Mouse (Mus musculus): ENCODE measurements around the gene Asphd2.
"Not testable (repeated sequence)": the region's sequence is repeated elsewhere in the genome, so short reads cannot be mapped to it uniquely, and the experiment has no call there.

Asphd2 gene

DNA sequence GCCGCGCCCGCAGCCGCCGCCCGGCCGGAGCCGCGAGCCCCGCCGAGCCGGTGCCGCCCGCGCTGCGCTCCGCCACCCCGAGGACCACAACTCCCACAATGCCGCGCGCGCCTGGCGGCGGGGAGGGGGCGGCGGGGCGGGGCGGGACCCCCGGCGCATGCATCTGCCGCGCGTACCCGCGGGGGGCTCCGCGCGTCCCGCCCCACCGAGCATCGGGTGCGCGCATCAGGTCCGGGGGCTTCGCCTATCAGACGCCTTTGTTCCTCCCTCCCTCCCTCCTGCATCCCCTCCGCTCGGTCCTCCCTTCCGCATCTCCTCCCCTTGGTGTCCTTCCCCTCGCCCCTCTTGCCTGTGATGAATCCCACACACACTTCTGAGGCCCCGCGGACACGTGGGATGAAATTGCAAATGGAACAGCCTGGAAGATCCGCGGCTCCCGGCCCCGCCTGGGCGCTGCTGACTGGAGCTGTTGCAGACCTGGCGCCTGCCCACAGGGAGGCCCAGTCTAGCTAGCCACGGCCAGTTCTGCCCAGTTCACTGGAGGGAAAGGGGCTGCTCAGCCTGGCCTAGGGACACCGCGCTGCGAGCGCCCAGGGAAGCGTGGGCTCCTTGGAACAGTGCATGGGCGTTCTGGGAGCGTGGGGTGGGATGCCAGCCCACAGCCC, at the start of gene Asphd2:
Gene Asphd2, minus strand, starts transcription at position 88 of the 665 bp plus-strand sequence.
- peak; percentile 64 for ATAC-seq (ENCODE audit: low TSS enrichment)

DNA sequence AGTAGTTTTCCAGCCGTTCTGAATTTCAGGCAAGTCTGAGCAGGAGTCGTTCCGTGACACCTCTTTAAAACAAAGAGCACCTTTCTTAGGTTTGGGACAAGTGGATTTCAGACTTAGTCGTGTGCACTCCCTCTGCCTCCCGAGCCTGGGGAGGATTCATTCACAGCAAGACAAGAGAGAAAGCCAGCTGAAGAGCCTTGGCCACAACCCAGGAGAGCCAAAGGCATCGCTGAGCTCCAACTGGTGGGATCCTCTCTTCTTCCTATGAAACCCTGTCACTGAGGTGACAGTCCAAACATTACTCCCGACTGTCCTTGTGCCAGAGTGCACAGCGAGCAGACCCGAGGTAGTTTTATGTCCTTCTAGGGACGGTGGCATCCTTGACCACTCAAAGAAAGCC, 43.9 kb upstream of the Asphd2 start:
- ATAC-seq (ENCODE audit: low TSS enrichment) = no peak

DNA sequence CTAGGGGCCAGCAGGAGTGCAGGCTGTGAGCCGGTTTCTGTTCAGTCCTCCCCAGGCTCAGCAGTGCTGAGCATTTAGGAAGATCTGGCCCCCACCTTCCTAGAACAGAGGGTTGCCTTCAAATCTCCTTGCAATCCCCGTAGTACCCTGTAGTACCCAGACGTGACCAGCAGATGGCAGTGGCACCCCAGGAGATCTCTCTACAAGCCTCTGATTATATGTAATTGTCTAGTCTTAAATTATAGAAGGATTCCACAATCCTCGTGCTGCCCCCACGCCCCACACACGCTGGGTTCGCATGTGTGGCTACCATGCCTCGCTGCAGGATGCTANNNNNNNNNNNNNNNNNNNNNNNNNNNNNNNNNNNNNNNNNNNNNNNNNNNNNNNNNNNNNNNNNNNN, 38.3 kb upstream of the Asphd2 start:
- peak; percentile 44 for ATAC-seq (ENCODE audit: low TSS enrichment)

DNA sequence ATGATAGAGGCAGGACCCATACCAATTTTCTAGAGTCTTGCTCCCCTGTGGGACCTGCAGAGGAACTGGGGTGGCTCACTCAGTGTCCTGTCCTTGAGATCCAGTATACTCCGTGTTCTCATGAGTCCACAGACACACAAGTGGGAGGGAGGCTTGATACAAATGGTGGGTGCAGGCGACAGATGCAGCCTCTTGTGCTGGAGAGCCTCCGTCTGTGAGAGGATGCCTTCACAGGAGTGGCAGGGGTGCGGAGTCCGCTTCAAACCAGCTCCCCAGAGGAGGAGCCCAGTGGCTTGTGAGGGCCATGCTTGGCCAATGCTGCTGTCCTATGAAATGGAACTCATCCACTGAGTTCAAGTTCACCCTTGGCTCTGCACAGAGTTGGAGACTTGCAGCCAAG, 37.4 kb upstream of the Asphd2 start:
- ATAC-seq (ENCODE audit: low TSS enrichment) = peak; percentile 48

DNA sequence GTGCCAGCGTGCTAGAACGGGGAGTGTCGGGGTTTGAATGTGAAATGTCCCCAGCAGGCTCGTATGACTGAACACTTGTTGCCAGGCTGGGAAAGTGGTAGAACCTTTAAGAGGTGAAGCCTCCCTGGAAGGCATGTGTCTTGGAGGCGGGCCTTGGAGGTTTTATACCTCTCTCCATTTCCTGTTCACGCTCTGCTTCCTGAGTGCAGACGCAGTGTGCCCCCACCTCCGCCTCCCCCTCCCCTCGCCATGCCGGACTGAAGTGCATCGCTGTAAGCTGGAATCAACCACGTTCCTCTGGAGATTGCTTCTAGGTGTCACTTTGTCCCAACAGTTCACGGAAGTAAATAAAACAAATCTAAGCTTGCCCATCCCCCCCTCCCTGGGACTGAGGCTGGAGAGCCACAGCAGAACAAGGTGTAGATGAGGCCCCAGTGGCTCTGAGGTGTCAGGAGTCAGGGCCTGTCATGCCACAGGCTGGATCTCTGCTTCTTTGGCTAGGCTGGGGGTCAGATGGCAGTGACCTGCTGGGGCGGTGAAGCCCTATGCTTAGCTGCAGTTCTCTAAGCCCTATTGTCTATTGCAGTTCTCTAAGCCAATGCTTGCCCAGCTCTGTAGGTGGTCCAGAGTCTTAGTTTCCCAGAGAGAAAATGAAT, 36.6 kb upstream of the Asphd2 start:
- no peak for ATAC-seq (ENCODE audit: low TSS enrichment)

DNA sequence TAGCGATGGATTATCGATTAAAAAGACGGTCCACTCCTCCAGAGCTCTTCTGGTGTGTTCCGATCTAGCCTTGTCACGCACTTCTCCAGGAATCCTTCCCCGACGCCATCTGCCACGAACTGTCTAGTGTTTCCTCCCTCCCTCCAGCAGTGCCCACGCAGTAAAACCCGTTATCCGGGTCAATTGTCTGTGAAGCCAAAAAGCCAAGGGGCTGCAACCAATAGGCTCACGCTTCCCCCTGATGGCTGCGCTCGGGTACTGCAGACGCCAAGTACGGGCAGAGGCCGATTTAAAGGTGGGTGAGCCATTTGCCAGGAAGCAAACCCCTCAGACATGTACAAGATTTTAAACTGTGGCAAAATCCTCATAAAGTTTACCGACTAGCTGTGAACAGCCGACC, 34.3 kb upstream of the Asphd2 start:
- 0 out of 2 replicates have a peak, but pooled peaks have one; percentile 16 for ATAC-seq (ENCODE audit: low TSS enrichment)

DNA sequence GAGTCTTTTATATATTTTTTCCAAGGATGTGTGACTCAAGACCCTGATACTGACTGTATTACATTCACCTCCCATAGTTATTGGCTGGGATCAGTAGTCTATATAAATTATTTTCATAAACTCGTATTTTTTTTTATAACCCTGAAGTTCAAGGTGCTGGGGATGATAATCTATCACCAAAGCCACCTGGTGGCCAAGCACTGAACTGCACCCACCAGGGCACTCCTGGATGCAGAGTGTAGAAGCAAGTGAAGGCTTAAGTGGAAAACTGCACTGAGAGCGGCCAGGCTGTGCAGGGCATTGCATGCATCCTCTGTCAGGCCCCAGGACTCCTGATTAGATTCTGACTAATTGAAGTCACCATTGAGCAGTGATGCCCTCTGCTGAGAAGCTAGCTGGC, 32.6 kb upstream of the Asphd2 start:
- ATAC-seq (ENCODE audit: low TSS enrichment) = no peak

DNA sequence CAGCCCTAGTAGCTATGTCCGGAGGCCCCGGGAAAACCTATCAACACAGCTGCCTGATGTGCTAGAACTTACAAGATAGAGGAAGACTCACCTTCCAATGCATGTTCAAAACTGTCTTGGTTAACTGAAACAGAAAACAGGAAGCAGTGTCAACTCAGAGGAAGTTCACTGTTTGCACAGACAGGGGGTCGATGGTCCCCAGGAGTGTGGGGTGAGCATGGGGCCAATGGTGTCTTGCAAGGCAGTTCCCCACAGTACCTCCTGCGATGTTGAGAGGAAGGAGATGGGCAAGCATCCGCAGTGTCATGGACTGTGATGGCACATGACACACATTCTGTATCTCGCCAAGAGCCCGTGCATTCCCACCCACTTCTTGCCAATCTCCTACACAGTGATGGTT, 32.0 kb upstream of the Asphd2 start:
- ATAC-seq (ENCODE audit: low TSS enrichment) = no peak

DNA sequence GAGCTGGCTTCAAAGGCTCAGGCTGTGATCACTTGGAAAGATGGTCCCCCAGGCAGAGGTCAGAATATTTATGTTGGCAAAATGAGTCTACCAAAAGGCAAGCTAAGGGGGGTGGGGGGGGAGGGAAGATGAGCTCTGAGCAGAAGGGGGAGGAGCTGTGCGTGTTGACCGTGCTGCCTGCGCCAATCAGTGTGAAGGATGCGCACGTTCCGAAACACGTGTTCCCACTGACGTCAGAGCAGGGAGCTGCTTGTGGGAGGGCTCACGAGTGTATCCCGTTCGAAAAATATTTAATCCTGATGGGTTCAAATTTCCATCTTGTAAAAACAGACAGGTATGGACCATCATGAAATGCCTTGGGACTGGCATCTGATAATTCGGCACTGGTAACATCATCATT, 24.9 kb upstream of the Asphd2 start:
- no peak for ATAC-seq (ENCODE audit: low TSS enrichment)

DNA sequence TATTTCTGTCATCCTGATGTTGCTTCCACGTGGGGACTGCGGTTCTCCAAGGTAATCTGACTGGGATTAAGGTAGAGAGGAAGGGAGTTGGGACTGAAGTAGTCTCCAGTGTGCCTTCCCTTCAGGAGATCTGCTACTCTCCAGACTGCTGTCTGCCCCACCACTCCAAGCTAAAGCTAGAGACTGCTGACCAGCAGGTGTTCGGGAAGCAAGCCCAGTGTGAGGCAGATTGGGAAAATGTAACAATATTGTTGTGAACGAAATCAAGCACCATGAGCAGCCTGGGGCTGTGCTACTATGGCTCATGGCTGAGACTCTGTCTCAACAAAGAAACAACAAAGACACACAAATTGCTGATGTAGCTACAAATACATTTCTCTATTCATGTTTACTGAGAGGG, 23.4 kb upstream of the Asphd2 start:
- ATAC-seq (ENCODE audit: low TSS enrichment) = peak; percentile 30; the same call in 1 of the 2 replicates

DNA sequence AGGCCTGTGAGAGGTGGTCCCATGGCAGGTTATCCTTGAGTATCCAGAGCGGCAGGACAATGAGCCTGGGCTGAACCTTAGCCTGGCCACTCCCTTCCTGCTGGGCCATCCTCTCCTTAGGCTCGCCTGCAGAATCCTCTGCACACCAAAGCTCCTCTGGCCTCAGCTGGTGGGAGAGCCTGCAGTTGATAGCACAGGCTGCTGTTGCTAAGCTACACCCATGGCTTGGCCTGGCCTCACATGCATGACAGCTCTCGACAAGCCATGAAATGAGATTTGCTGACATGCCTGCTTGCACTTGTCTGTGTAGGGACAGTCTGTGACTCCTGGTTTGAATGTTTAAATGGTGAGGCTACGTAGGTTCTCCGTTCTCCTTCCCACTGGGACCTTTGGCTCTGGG, 22.0 kb upstream of the Asphd2 start:
- 0 out of 2 replicates have a peak, but pooled peaks have one; percentile 5 for ATAC-seq (ENCODE audit: low TSS enrichment)

DNA sequence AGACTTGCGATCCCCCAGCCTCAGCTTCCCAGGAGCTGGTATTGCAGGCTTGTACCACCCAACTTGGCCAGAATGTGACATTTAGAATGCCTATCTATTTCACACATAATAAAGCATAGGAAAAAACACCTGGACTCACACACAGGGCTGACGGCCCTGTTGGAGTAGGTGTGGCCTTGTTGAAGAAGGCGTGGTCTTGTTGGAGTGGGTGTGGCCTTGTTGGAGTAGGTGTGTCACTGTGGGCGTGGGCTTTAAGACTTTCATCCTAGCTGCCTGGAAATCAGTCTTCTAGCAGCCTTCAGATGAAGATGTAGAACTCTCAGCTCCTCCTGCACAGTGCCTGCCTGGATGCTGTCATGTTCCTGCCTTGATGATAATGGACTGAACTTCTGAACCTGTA, 18.1 kb upstream of the Asphd2 start:
- not testable (repeated sequence) for ATAC-seq (ENCODE audit: low TSS enrichment)

DNA sequence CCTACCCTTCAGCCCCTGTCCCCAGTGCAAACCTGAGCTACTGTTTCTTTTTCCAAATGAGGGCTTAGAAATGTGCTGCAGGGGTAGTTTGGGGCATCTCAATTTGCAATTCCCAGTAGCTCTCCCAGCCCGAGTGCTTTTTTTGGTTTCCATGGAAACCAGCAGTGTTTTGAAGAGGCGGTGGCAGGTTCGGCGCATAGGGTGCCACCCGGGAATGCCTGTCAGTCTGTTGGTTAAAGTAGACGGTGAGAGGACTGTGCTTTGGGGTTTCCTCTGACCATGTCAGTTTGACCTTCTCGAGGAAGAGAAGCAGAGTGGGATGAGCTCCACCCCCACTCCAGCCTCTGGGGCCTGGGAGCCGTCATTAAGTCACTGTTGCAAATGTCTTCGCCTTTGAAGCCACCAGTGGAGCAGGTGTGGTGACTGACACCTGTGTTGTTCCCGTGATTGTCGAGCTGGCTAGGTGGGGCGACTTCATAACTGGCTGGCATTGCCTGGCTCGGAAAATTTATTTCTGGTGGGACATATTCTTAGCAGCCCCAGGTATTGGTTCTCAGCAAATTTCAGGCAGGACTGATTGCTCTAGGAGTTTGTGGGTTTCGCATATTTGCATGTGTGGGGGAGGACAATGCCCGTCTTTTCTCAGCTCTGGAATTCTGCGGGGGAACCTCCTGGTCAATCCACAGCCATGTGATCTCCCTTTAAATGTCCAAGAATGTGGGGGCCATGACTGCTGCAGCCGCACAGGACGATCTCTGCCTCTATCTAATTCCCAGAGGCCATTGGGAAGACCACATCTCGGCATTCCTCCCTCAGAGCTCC, 17.1 kb upstream of the Asphd2 start:
- ATAC-seq (ENCODE audit: low TSS enrichment) = peak; percentile 75

DNA sequence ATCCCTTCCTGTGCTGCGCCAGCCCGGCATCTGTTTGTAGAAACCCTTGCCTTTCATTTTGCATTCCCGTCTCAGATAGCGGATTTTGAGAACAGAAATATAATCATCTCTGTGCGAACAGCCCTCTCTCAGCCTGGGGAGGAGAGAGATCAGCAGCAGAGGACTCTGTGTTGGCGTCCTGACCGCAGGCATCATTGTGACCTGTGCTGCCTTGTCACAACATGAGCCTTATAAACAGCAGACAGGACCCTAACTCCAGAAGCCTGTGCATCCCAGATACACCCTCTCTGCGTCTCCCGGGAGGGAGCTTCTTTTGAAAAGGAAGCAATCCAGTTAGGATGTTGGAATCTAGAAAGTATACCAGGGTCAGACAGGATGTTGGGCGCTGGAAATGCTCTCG, 16.4 kb upstream of the Asphd2 start:
- peak; percentile 27; the same call in 1 of the 2 replicates for ATAC-seq (ENCODE audit: low TSS enrichment)

DNA sequence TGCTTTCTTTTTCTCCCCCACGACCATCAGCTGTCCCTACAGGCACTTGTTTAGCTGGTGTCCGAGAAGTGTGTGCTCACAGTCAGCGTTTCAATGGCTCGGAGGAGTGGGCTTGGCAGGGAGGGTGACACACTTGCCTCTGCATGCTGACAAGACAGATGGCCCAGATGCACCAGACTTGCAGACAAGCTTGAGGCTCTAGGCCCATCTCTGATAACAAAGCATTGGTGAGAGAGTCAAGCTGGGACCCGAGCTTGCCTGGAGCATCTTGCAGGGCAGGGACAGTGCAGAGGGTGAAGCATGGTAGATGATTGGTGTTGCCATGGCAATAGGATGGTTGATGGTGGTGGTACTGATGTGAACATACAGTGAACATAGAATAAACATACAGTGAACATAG, 14.6 kb upstream of the Asphd2 start:
- ATAC-seq (ENCODE audit: low TSS enrichment) = no peak

DNA sequence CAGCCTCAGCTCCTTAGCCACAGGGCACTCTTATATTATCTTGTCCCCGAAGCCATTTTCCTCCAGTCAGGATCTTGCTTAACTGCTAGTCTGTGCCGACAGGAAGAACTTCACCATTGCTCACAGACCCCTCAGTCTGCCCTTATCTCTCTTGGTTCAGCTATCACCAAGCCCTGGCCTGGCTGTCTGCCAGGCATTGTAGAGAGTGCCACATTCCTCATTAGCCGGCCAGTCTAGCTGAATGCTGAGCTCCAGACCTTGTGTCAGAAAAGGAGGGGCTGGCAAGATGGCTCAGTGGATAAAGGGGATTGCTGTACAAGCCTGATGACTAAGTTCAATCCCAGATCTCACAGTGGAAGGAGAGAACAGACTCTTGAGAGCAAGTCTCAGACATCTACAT, 11.4 kb upstream of the Asphd2 start:
- ATAC-seq (ENCODE audit: low TSS enrichment) = no peak

DNA sequence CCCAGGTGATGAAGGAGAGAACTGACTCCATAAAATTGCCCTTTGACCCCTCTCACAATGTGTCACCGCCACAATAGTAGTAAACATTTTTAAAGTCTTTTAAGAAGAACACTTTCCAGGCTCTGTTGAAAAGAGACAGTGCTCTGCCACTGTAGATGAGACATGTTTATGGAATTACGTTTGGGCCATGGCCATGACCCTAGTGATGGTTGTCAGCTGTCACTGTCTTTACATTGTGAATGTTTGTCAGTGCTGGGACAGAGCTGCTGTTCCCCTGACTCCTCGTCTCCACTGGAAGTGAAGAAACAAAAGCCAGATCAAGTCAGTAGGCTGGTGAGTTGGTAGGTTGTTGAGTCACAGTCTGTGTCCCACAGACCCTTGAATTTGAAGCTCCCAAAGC, 7.8 kb upstream of the Asphd2 start:
- no peak for ATAC-seq (ENCODE audit: low TSS enrichment)

DNA sequence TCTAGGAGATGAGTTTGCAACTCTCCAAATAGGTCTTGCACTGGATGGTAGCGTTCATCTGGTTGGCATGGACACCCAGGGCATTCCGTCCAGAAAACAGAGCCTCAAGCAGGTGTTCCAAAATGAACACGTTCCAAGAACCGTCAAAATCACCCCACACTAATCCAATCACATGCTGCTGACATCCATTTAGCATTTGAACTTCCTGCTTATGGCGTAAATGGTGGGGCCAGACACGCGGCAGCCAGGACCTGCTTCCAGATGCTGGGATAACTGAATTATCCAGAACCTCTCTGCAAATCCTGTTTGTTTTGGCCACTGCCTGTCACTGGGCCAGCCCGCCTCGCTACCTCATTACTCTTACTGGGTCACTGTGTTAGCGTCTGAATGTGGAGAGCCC, 4.6 kb upstream of the Asphd2 start:
- no peak for ATAC-seq (ENCODE audit: low TSS enrichment)

DNA sequence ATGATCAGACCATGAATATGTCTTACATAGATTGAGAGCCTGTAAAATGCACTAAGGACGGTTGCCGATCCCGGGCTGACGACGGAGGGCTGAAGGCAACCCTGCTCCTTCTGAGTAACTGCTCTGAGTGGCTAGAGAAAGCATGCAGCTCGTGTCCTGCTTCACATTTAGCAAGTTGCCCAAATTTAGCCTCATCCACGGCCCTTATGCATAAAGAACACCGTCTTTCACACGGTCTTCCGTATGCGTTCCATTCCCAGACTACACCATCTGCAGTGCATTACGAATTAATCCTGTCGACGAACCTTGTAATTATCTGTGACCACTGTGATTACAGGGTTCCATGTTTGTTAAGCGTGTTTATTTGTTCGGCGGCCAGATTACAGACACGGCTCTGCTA, 1.4 kb upstream of the Asphd2 start:
- ATAC-seq (ENCODE audit: low TSS enrichment) = no peak

DNA sequence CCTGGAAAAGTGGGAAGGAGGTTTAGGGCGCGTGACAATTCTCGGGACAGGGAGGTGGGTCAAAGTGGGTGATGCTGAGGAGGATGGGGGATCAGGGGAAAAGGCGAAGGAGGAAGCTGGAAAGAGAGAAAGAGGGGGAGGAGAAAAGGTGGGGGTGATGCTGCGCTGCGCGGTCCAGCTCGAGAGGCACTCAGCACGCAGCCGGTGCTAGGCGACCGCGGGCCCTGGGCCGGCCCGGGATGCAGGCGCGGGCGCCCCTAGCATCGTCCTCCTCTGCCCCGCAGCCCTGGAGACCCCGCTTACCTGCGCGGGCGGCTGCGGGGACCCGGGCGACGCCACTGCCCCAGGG, 277 bp downstream of the Asphd2 start:
- no peak for ATAC-seq (ENCODE audit: low TSS enrichment)

DNA sequence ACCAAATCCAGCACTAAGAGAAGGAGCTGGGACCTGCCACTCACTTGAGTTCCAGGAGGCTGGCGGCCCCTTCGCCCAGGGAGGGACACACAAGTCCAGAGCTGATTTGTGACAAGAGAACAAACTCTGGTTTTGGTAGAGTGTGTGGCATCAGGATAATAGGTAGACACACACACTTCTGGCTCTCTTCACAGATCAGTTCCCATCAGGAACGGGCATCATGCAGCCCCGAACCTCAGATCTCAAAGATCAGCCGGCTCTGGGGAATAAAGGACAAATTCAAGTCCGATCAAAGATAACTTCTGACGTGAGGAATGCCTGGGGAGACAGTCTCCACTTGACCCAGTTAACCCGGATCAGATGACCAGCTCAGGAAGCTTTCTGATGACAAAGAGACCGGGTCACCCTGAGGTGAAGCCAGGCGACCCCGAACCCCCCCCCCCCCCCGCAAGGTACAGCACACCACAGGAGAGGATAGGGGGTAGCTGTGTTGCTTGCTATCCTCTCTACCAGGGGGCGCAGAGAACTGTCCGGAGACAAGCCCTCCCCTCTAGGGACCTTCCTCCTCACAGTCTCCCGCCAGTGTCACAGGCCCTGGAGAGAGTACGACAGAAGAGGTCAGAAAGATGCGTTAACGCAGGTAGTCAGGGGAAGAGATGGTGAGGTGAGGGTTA, 788 bp downstream of the Asphd2 start:
- ATAC-seq (ENCODE audit: low TSS enrichment) = no peak

DNA sequence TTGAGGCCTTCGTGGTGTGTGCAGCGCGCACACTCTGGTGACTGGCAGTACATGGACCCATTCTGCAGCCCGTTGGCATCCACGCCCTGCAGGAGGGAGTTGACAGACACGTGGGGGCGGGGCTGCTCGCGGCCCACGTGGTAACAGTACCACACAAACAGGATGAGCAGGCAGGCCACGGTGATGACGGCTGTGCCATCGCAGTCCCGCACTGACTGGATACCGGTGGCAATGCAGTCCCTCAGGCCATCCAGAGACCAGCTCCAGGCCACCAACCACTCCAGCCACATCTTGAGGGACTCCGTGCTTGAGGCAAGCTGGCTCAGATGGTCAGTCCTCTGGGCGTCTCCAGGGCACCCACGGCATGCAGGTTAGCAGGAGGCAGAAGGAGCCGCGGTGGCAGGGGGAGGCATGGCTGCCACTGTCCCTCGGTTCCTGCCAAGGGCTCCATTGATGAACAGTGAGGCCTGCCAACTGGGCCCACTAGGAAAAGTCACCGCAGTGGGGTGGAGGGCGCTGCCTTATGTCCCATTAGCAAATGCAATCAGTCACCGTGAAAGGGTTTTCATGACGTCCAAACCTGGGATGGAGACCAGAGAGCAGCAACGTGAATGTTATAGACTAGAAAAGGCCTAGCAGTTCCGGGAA, 2.9 kb downstream of the Asphd2 start:
- ATAC-seq (ENCODE audit: low TSS enrichment) = no peak

All from frontal cortex, adult (tissue).